Mouse (Mus musculus) G1E (cell line): ENCODE measurements around the gene Slc8a2.

Source experiments
- CTCF ChIP-seq: IDR thresholded peaks from 2 replicates; pipeline ENCODE4 v1.5.1; 2012; ENCODE audit warnings: low read depth, low read length, inconsistent platforms, mixed read lengths
- GATA1 ChIP-seq: IDR thresholded peaks from 2 replicates; pipeline ENCODE4 v1.6.1; 2012; ENCODE audit warnings: borderline replicate concordance, low read length, inconsistent platforms, mixed read lengths
- GATA2 ChIP-seq: IDR thresholded peaks from 2 replicates; pipeline ENCODE4 v1.6.1; 2012; ENCODE audit warnings: low read depth, low read length, inconsistent platforms, borderline replicate concordance
- POLR2AphosphoS5 ChIP-seq: IDR thresholded peaks from 2 replicates; pipeline ENCODE4 v1.6.1; 2012; ENCODE audit warnings: low read depth, low read length, inconsistent platforms; ENCODE audit not compliant: insufficient replicate concordance
- TAL1 ChIP-seq: conservative IDR thresholded peaks from 2 replicates; pipeline ENCODE4 v1.6.1; 2012; ENCODE audit warnings: low read depth, low read length, inconsistent platforms, mixed read lengths

- TF ChIP-seq GATA1 (no peak), CTCF (no peak), TAL1 (no peak), POLR2AphosphoS5 (no peak), GATA2 (no peak)
Measured at GRCm38 (mm10) chr7:16198540-16198939, 68.9 kb downstream of the Slc8a2 start.
